Mouse (Mus musculus): ENCODE results near the gene Slc16a3.

GRCm38 (mm10) chr11:120938795-120939194 is 9.5 kb upstream of the Slc16a3 start:
- TF ChIP-seq CTCF (IDR thresholded peaks at IDR 0.05; ENCODE audit: low read depth) = no peak
- no peak for TF ChIP-seq EP300 (optimal IDR thresholded peaks at IDR 0.05)
